Mouse (Mus musculus): ENCODE data around the gene Clec4a4. TPM values are rescaled to one million over a fixed set of nuclear protein-coding genes. Genes with fewer than 3 reads are reported as not detected.

The Clec4a4 gene
- not detected for polyA plus RNA-seq (2017; shearing (Covaris generic))

GRCm38 (mm10) chr6:122989876-122990437, at the start of gene Clec4a4:
Gene Clec4a4 (plus strand): TSS chr6:122990367.

GRCm38 (mm10) chr6:122952401-122952800, 37.8 kb upstream of the Clec4a4 start, which contains the start of gene Clec4a3:
Gene Clec4a3 (plus strand): TSS chr6:122952515.

GRCm38 (mm10) chr6:123049742-123050372, 59.7 kb downstream of the Clec4a4 start, which contains the start of gene Clec4b1:
Gene Clec4b1 (plus strand): TSS chr6:123049962.

Other genes starting within 250 kb of the Clec4a4 start
- 99.6 TPM for gene Slc2a3, start 188.7 kb upstream of the Clec4a4 start, polyA plus RNA-seq (2017; shearing (Covaris generic))
- 6.1 TPM for gene Foxj2, start 170.5 kb upstream of the Clec4a4 start, polyA plus RNA-seq (2017; shearing (Covaris generic))
- gene C3ar1, start 134.2 kb upstream of the Clec4a4 start, polyA plus RNA-seq (2017; shearing (Covaris generic)), result 0.22 TPM
- gene Necap1, start 115.9 kb upstream of the Clec4a4 start, polyA plus RNA-seq (2017; shearing (Covaris generic)), result 41.2 TPM
- 0.24 TPM for gene Clec4a1, start 68.5 kb upstream of the Clec4a4 start, polyA plus RNA-seq (2017; shearing (Covaris generic))
- 0.24 TPM for gene Clec4a3, start 37.9 kb upstream of the Clec4a4 start, polyA plus RNA-seq (2017; shearing (Covaris generic))
- not detected for gene Clec4b1, start 59.6 kb downstream of the Clec4a4 start, polyA plus RNA-seq (2017; shearing (Covaris generic))
- gene Clec4a2, start 116.1 kb downstream of the Clec4a4 start, polyA plus RNA-seq (2017; shearing (Covaris generic)), result 0.91 TPM
- gene Clec4b2, start 182.5 kb downstream of the Clec4a4 start, polyA plus RNA-seq (2017; shearing (Covaris generic)), result not detected
- gene Clec4n, start 239.5 kb downstream of the Clec4a4 start, polyA plus RNA-seq (2017; shearing (Covaris generic)), result 2.5 TPM

All from CD4-positive, CD25-positive, alpha-beta regulatory T cell, adult 9 weeks (primary cell).